Mouse (Mus musculus) embryonic fibroblast, embryonic 13.5 days (primary cell): Measurements from ENCODE around the gene Hsd17b3.

Experiments
- CTCF ChIP-seq: IDR thresholded peaks from 2 replicates; pipeline ENCODE4 v1.5.1; 2011; ENCODE audit warnings: mild to moderate bottlenecking, control low read depth, low read length, moderate library complexity, borderline replicate concordance; ENCODE audit not compliant: insufficient read depth
- POLR2A ChIP-seq: IDR thresholded peaks from 2 replicates; pipeline ENCODE4 v1.6.1; 2011; ENCODE audit warnings: low read depth, mild to moderate bottlenecking, control low read depth, low read length, moderate library complexity

- TF ChIP-seq CTCF (no peak), POLR2A (no peak)
These were observed 24.8 kb downstream of the Hsd17b3 start for GRCm38 (mm10) chr13:64064276-64064675.
